ENCODE assay signal across 7 mouse cellular contexts in the genomic region with DNA sequence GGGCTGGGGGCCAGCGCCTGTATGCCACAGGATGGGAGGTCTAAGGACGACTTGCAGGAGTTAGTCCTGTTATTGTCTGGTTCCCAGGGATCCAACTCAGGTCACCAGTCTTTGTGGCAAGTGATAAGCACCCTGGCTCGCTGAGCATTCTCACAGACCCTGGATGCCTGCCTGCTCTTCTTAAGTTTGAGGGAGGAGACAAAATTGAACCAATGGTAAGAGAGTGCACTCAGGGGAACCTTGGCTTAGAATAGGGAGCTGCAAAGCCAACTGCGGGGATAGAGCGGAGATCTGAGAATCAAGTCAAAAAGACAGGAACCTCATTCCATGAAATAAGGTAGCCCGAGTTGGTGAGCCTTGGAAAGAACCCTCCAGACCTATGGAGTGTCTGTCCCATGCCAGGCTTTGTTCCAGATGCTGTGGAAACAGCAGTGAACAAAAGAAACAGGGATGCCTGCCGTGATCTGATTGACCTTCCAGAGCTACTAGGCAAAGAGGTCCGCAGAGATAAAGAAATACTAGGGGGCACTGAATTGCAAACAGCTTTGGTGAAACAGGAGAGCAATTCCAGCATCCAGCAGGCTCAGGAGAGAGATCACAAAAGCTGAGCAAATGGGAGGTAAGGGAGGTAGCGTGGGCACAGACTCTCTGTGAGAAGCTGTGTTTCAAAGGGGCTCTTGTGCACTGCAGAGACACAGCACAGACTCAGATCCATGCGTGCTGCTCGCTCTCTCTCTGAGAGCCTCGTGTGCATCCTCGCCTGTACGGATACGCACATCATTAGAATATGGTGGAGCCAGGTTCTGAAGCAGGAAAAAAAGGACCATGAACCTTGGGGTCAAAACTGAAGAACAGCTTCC.
DNase-seq lines count a peak whose midpoint lies in the region; ATAC-seq and TF ChIP-seq lines count a peak whose summit lies in the region.

No protein-coding gene starts in this region.

- peak; percentile 77 for DNase-seq in brain, embryonic 14.5 days (ENCODE audit: low read depth)
- DNase-seq in embryonic facial prominence, embryonic 14.5 days (ENCODE audit: low spot score): no peak
- DNase-seq in layer of hippocampus, postnatal 14 days (ENCODE audit: low spot score in 2 of 2): no peak
- no peak for DNase-seq in urinary bladder, postnatal 4 days (ENCODE audit: low spot score in 2 of 2)

- no peak for TF ChIP-seq CTCF in brain, embryonic 14.5 days (IDR thresholded peaks at IDR 0.05; ENCODE audit: borderline replicate concordance, extremely low read depth, insufficient read depth, insufficient read length)

- H3K9me3 ChIP-seq in embryonic facial prominence, embryonic 14.5 days (ENCODE audit: control insufficient read depth, low read length): no peaks in the 10 kb centered on the region
- no peaks in the 10 kb centered on the region for H3K9me3 ChIP-seq in heart, embryonic 16.5 days (replicated peaks; ENCODE audit: control insufficient read depth, low read length)
- H3K9me3 ChIP-seq in midbrain, embryonic 13.5 days: no peaks in the 10 kb centered on the region
- no peaks in the 10 kb centered on the region for H3K9me3 ChIP-seq in intestine, embryonic 15.5 days

- no peaks in the 10 kb centered on the region for H3K27me3 ChIP-seq in embryonic facial prominence, embryonic 14.5 days (replicated peaks; ENCODE audit: control insufficient read depth, insufficient read depth, low read length)
- H3K27me3 ChIP-seq in heart, embryonic 16.5 days (ENCODE audit: control insufficient read depth, insufficient read depth, low read length): no peaks in the 10 kb centered on the region
- H3K27me3 ChIP-seq in midbrain, embryonic 13.5 days: no peaks in the 10 kb centered on the region
- no peaks in the 10 kb centered on the region for H3K27me3 ChIP-seq in intestine, embryonic 15.5 days (replicated peaks)

- 0 out of 2 replicates have a peak overlapping the region, but pooled peaks have one; percentile 1 for H3K9ac ChIP-seq in embryonic facial prominence, embryonic 14.5 days (ENCODE audit: low read depth, low read length)
- H3K9ac ChIP-seq in heart, embryonic 16.5 days (ENCODE audit: low read length): peak overlapping the region; percentile 31; the same call in 1 of the 2 replicates
- peak overlapping the region; percentile 47 for H3K9ac ChIP-seq in midbrain, embryonic 13.5 days (replicated peaks)
- no peak overlapping the region for H3K9ac ChIP-seq in intestine, embryonic 15.5 days

- peak overlapping the region; percentile 25; the same call in 1 of the 2 replicates for H3K4me2 ChIP-seq in embryonic facial prominence, embryonic 14.5 days (ENCODE audit: low read depth, low read length)
- H3K4me2 ChIP-seq in heart, embryonic 16.5 days (ENCODE audit: low read depth, low read length): peak overlapping the region; percentile 41
- peak overlapping the region; percentile 34 for H3K4me2 ChIP-seq in midbrain, embryonic 13.5 days (replicated peaks)
- no peak overlapping the region for H3K4me2 ChIP-seq in intestine, embryonic 15.5 days (replicated peaks)

- no peak overlapping the region for H3K27ac ChIP-seq in embryonic facial prominence, embryonic 14.5 days (replicated peaks; ENCODE audit: low read depth, low read length)
- peak overlapping the region; percentile 54 for H3K27ac ChIP-seq in heart, embryonic 16.5 days (ENCODE audit: low read length)
- peak overlapping the region; percentile 49; the same call in 1 of the 2 replicates for H3K27ac ChIP-seq in midbrain, embryonic 13.5 days
- no peak overlapping the region for H3K27ac ChIP-seq in intestine, embryonic 15.5 days

- 45% methylated on average over 15 of the region's 15 CpGs for WGBS in embryonic facial prominence, embryonic 14.5 days
- WGBS in heart, embryonic 16.5 days: 31% methylated on average over 15 of the region's 15 CpGs
- WGBS in midbrain, embryonic 13.5 days: 15% methylated on average over 15 of the region's 15 CpGs
- WGBS in intestine, embryonic 15.5 days: 52% methylated on average over 15 of the region's 15 CpGs

- peaks cover 7% of the 10 kb centered on the region for H3K4me1 ChIP-seq in embryonic facial prominence, embryonic 14.5 days (ENCODE audit: control insufficient read depth, insufficient read depth, low read length)
- H3K4me1 ChIP-seq in heart, embryonic 16.5 days (ENCODE audit: control insufficient read depth, insufficient read depth, low read length): peaks cover 36% of the 10 kb centered on the region
- peaks cover 15% of the 10 kb centered on the region for H3K4me1 ChIP-seq in midbrain, embryonic 13.5 days (replicated peaks)
- 0 out of 2 replicates have a peak, but pooled peaks cover 10% of the 10 kb centered on the region for H3K4me1 ChIP-seq in intestine, embryonic 15.5 days (replicated peaks)

- no peak for ATAC-seq in embryonic facial prominence, embryonic 14.5 days (ENCODE audit: low read depth)
- ATAC-seq in heart, embryonic 16.5 days (replicated peaks; ENCODE audit: extremely low read depth, insufficient read depth, low FRiP score): peak; percentile 63
- ATAC-seq in midbrain, embryonic 13.5 days: peak; percentile 86
- ATAC-seq in intestine, embryonic 15.5 days: no peak

- TF ChIP-seq POLR2A in brain, embryonic 14.5 days (IDR thresholded peaks at IDR 0.05; ENCODE audit: borderline replicate concordance, extremely low read depth, insufficient read depth, insufficient read length, poor library complexity, severe bottlenecking): no peak

- H3K36me3 ChIP-seq in embryonic facial prominence, embryonic 14.5 days (ENCODE audit: control insufficient read depth, insufficient read depth, low read length): no peaks in the 10 kb centered on the region
- H3K36me3 ChIP-seq in heart, embryonic 16.5 days (ENCODE audit: control insufficient read depth, insufficient read depth): no peaks in the 10 kb centered on the region
- H3K36me3 ChIP-seq in midbrain, embryonic 13.5 days: no peaks in the 10 kb centered on the region
- no peaks in the 10 kb centered on the region for H3K36me3 ChIP-seq in intestine, embryonic 15.5 days

- no peak overlapping the region for H3K4me3 ChIP-seq in embryonic facial prominence, embryonic 14.5 days (ENCODE audit: low read depth, low read length)
- peak overlapping the region; percentile 22 for H3K4me3 ChIP-seq in heart, embryonic 16.5 days (ENCODE audit: low read length)
- no peak overlapping the region for H3K4me3 ChIP-seq in midbrain, embryonic 13.5 days (replicated peaks)
- H3K4me3 ChIP-seq in intestine, embryonic 15.5 days (replicated peaks): no peak overlapping the region

Comparison
In these comparisons a context has a peak if more than half of its experiments do, and no peak if none do; other contexts are left out.
1. ATAC-seq: peak in heart, embryonic 16.5 days (single experiment) and midbrain, embryonic 13.5 days (single experiment); none in embryonic facial prominence, embryonic 14.5 days (single experiment) and intestine, embryonic 15.5 days (single experiment).
2. H3K27ac ChIP-seq: peak in heart, embryonic 16.5 days (single experiment) and midbrain, embryonic 13.5 days (single experiment); none in embryonic facial prominence, embryonic 14.5 days (single experiment) and intestine, embryonic 15.5 days (single experiment).